ENCODE assay signal across 10 mouse cellular contexts in the genomic region with DNA sequence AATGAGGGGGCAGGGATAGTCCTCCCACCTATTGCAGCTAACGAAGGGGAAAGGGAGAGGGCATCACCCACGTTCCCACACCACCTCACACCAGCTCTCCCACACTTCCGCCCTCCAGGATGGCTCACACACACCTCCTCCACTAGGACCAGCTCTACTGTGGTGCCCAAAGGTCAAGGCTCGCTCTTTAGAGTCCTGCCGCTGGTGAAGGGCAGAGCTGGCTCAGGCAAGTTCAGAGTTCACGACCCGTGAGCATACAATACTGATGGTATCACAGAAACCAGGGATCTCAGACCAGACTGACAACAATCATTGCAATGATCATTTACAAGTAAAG.
A peak's percentile ranks its signal among the peaks of the same experiment; 100 is the strongest.
DNase-seq lines count a peak whose midpoint lies in the region; ATAC-seq and TF ChIP-seq lines count a peak whose summit lies in the region.
"Had no signal": no experiment of that assay in that cellular context is flagged by ENCODE, and none has a peak within 500 bp of the region (broad histone marks: within the 10 kb centered on the region; RNA-seq: fewer than 3 reads in every experiment).

No protein-coding gene starts in this region.

- H3K4me1 ChIP-seq in heart, embryonic 16.5 days (ENCODE audit: control insufficient read depth, insufficient read depth, low read length) = peaks cover 39% of the 10 kb centered on the region
- peaks cover 18% of the 10 kb centered on the region for H3K4me1 ChIP-seq in embryonic facial prominence, embryonic 15.5 days
- H3K4me1 ChIP-seq in hindbrain, embryonic 11.5 days (replicated peaks; ENCODE audit: control insufficient read depth, insufficient read depth, low read length) = peaks cover 5% of the 10 kb centered on the region; the same call in 1 of the 2 replicates
- H3K4me1 ChIP-seq: limb, embryonic 15.5 days had no signal

- peak overlapping the region; percentile 72; the same call in 1 of the 2 replicates for H3K27ac ChIP-seq in heart, embryonic 16.5 days (ENCODE audit: low read length)
- H3K27ac ChIP-seq in embryonic facial prominence, embryonic 15.5 days (replicated peaks) = no peak overlapping the region
- no peak overlapping the region for H3K27ac ChIP-seq in hindbrain, embryonic 11.5 days (ENCODE audit: low read depth, low read length)
- peak overlapping the region; percentile 77 for H3K27ac ChIP-seq in macrophage
- H3K27ac ChIP-seq in left cerebral cortex, adult 2 months = no peak overlapping the region
- H3K27ac ChIP-seq: limb, embryonic 15.5 days had no signal

- no peak overlapping the region for H3K4me3 ChIP-seq in heart, embryonic 16.5 days (ENCODE audit: low read length)
- H3K4me3 ChIP-seq in embryonic facial prominence, embryonic 15.5 days (replicated peaks) = no peak overlapping the region
- no peak overlapping the region for H3K4me3 ChIP-seq in hindbrain, embryonic 11.5 days (ENCODE audit: low read depth, low read length)
- no peak overlapping the region for H3K4me3 ChIP-seq in macrophage (ENCODE audit: inconsistent target)
- H3K4me3 ChIP-seq in left cerebral cortex, adult 2 months = no peak overlapping the region
- H3K4me3 ChIP-seq: limb, embryonic 15.5 days had no signal

- DNase-seq in heart, postnatal 10 days = no peak
- DNase-seq in hindbrain, embryonic 11.5 days (ENCODE audit: low spot score) = no peak
- DNase-seq in left cerebral cortex, adult 2 months (ENCODE audit: extremely low spot score in 1 of 2, low spot score in 2 of 2) = no peak
- DNase-seq in cerebellum, postnatal 4 days (ENCODE audit: low spot score in 2 of 2) = no peak
- DNase-seq: cerebellum, adult 9-10 months had no signal

- intact Hi-C loops in heart, postnatal 10 days (cut with DNase I) = no loop called here
- intact Hi-C loops in left cerebral cortex, adult 2 months (cut with DNase I) = no loop called here

- no peaks in the 10 kb centered on the region for H3K79me2 ChIP-seq in macrophage (ENCODE audit: inconsistent target)

- H3K4me2 ChIP-seq in heart, embryonic 16.5 days (ENCODE audit: low read depth, low read length) = peak overlapping the region; percentile 22; the same call in 1 of the 2 replicates
- H3K4me2 ChIP-seq in embryonic facial prominence, embryonic 15.5 days (replicated peaks) = no peak overlapping the region
- H3K4me2 ChIP-seq in hindbrain, embryonic 11.5 days (replicated peaks; ENCODE audit: low read depth, low read length) = no peak overlapping the region
- H3K4me2 ChIP-seq: limb, embryonic 15.5 days had no signal

- H3K27me3 ChIP-seq in heart, embryonic 16.5 days (ENCODE audit: control insufficient read depth, insufficient read depth, low read length) = no peaks in the 10 kb centered on the region
- no peaks in the 10 kb centered on the region for H3K27me3 ChIP-seq in embryonic facial prominence, embryonic 15.5 days
- H3K27me3 ChIP-seq in hindbrain, embryonic 11.5 days (ENCODE audit: control insufficient read depth, insufficient read depth, low read length) = no peaks in the 10 kb centered on the region
- H3K27me3 ChIP-seq: CH12.LX; limb, embryonic 15.5 days had no signal

- TF ChIP-seq CTCF in left cerebral cortex, adult 2 months (IDR thresholded peaks at IDR 0.05) = no peak

- no peaks in the 10 kb centered on the region for H3K9me3 ChIP-seq in heart, embryonic 16.5 days (replicated peaks; ENCODE audit: control insufficient read depth, low read length)
- H3K9me3 ChIP-seq in embryonic facial prominence, embryonic 15.5 days (replicated peaks) = no peaks in the 10 kb centered on the region
- no peaks in the 10 kb centered on the region for H3K9me3 ChIP-seq in hindbrain, embryonic 11.5 days (ENCODE audit: control insufficient read depth, low read length)
- H3K9me3 ChIP-seq: limb, embryonic 15.5 days had no signal

- 0 out of 2 replicates have a peak overlapping the region, but pooled peaks have one; percentile 42 for H3K9ac ChIP-seq in heart, embryonic 16.5 days (ENCODE audit: low read length)
- no peak overlapping the region for H3K9ac ChIP-seq in embryonic facial prominence, embryonic 15.5 days
- no peak overlapping the region for H3K9ac ChIP-seq in hindbrain, embryonic 11.5 days (ENCODE audit: low read depth, low read length)
- H3K9ac ChIP-seq: limb, embryonic 15.5 days had no signal

- 58% methylated on average over 7 of the region's 7 CpGs for WGBS in heart, embryonic 16.5 days
- WGBS in embryonic facial prominence, embryonic 15.5 days = 65% methylated on average over 7 of the region's 7 CpGs
- WGBS in hindbrain, embryonic 11.5 days = 52% methylated on average over 7 of the region's 7 CpGs
- WGBS in macrophage (ENCODE audit: missing documents) = 97% methylated on average over 7 of the region's 7 CpGs

- no peaks in the 10 kb centered on the region for H3K36me3 ChIP-seq in heart, embryonic 16.5 days (ENCODE audit: control insufficient read depth, insufficient read depth)
- H3K36me3 ChIP-seq in embryonic facial prominence, embryonic 15.5 days = no peaks in the 10 kb centered on the region
- no peaks in the 10 kb centered on the region for H3K36me3 ChIP-seq in hindbrain, embryonic 11.5 days (ENCODE audit: control insufficient read depth, insufficient read depth, low read length)
- H3K36me3 ChIP-seq in macrophage (ENCODE audit: inconsistent target) = no peaks in the 10 kb centered on the region
- H3K36me3 ChIP-seq: limb, embryonic 15.5 days had no signal

- no peak for ATAC-seq in heart, embryonic 16.5 days (replicated peaks; ENCODE audit: extremely low read depth, insufficient read depth, low FRiP score)
- peak; percentile 51 for ATAC-seq in embryonic facial prominence, embryonic 15.5 days (ENCODE audit: insufficient number of reproducible peaks, low FRiP score, low TSS enrichment, low read depth)
- ATAC-seq in hindbrain, embryonic 11.5 days (ENCODE audit: low FRiP score) = peak; percentile 54; the same call in 1 of the 2 replicates

Comparison
In these comparisons a context has a peak if more than half of its experiments do, and no peak if none do; other contexts are left out.
1. H3K27ac ChIP-seq: peak in heart, embryonic 16.5 days (single experiment) and macrophage (single experiment); none in embryonic facial prominence, embryonic 15.5 days (single experiment), hindbrain, embryonic 11.5 days (single experiment) and left cerebral cortex, adult 2 months (single experiment).